ENCODE assay signal across 8 mouse cellular contexts in genomic region chr3:100440009-100440408, GRCm38 (mm10). TPM values are rescaled to one million over a fixed set of nuclear protein-coding genes. Genes with fewer than 3 reads are reported as not detected.
DNase-seq lines count a peak whose midpoint lies in the region; ATAC-seq lines count a peak whose summit lies in the region.

No protein-coding gene starts in this region.

- H3K9me3 ChIP-seq in lung, embryonic 15.5 days, result no peaks in the 10 kb centered on the region
- no peaks in the 10 kb centered on the region for H3K9me3 ChIP-seq in limb, embryonic 10.5 days (replicated peaks)
- H3K9me3 ChIP-seq in neural tube, embryonic 13.5 days, result no peaks in the 10 kb centered on the region
- H3K9me3 ChIP-seq in forebrain, embryonic 15.5 days, result no peaks in the 10 kb centered on the region

- H3K36me3 ChIP-seq in lung, embryonic 15.5 days, result no peaks in the 10 kb centered on the region
- no peaks in the 10 kb centered on the region for H3K36me3 ChIP-seq in limb, embryonic 10.5 days
- no peaks in the 10 kb centered on the region for H3K36me3 ChIP-seq in neural tube, embryonic 13.5 days
- no peaks in the 10 kb centered on the region for H3K36me3 ChIP-seq in forebrain, embryonic 15.5 days

- DNase-seq in cerebellum, postnatal 10 days, result peak; percentile 76 to 77
- no peak for DNase-seq in cerebellum, adult 11 months
- DNase-seq in lung, adult 18-20 months, result no peak
- no peak for DNase-seq in limb, embryonic 10.5 days (ENCODE audit: low spot score)
- DNase-seq in urinary bladder, postnatal 14 days (ENCODE audit: low spot score), result no peak

- H3K27ac ChIP-seq in lung, embryonic 15.5 days, result no peak overlapping the region
- H3K27ac ChIP-seq in limb, embryonic 10.5 days, result 0 out of 2 replicates have a peak overlapping the region, but pooled peaks have one; percentile 2
- no peak overlapping the region for H3K27ac ChIP-seq in neural tube, embryonic 13.5 days (replicated peaks)
- H3K27ac ChIP-seq in forebrain, embryonic 15.5 days (replicated peaks), result no peak overlapping the region

- no peak overlapping the region for H3K9ac ChIP-seq in lung, embryonic 15.5 days
- no peak overlapping the region for H3K9ac ChIP-seq in neural tube, embryonic 13.5 days
- H3K9ac ChIP-seq in forebrain, embryonic 15.5 days (replicated peaks), result no peak overlapping the region

- peak; percentile 52; the same call in 1 of the 2 replicates for ATAC-seq in lung, embryonic 15.5 days (ENCODE audit: borderline replicate concordance, extremely low read depth, low FRiP score, low TSS enrichment)
- peak; percentile 64; the same call in 1 of the 2 replicates for ATAC-seq in neural tube, embryonic 13.5 days (ENCODE audit: low read depth)
- ATAC-seq in forebrain, embryonic 15.5 days (replicated peaks), result no peak

- peaks cover 5% of the 10 kb centered on the region; the same call in 1 of the 2 replicates for H3K4me1 ChIP-seq in lung, embryonic 15.5 days
- peaks cover 19% of the 10 kb centered on the region for H3K4me1 ChIP-seq in limb, embryonic 10.5 days
- H3K4me1 ChIP-seq in neural tube, embryonic 13.5 days (replicated peaks), result peaks cover 14% of the 10 kb centered on the region
- no peaks in the 10 kb centered on the region for H3K4me1 ChIP-seq in forebrain, embryonic 15.5 days

- WGBS in lung, embryonic 15.5 days, result 19% methylated on average over 6 of the region's 6 CpGs
- WGBS in limb, embryonic 10.5 days, result 78% methylated on average over 6 of the region's 6 CpGs
- 42% methylated on average over 6 of the region's 6 CpGs for WGBS in neural tube, embryonic 13.5 days
- WGBS in forebrain, embryonic 15.5 days, result 72% methylated on average over 6 of the region's 6 CpGs

- H3K4me3 ChIP-seq in lung, embryonic 15.5 days, result no peak overlapping the region
- H3K4me3 ChIP-seq in limb, embryonic 10.5 days, result no peak overlapping the region
- H3K4me3 ChIP-seq in neural tube, embryonic 13.5 days, result no peak overlapping the region
- no peak overlapping the region for H3K4me3 ChIP-seq in forebrain, embryonic 15.5 days

- H3K27me3 ChIP-seq in lung, embryonic 15.5 days, result no peaks in the 10 kb centered on the region
- H3K27me3 ChIP-seq in limb, embryonic 10.5 days (ENCODE audit: low read depth, poor library complexity, severe bottlenecking), result no peaks in the 10 kb centered on the region
- no peaks in the 10 kb centered on the region for H3K27me3 ChIP-seq in neural tube, embryonic 13.5 days
- H3K27me3 ChIP-seq in forebrain, embryonic 15.5 days, result no peaks in the 10 kb centered on the region

- no peak overlapping the region for H3K4me2 ChIP-seq in lung, embryonic 15.5 days
- H3K4me2 ChIP-seq in neural tube, embryonic 13.5 days, result no peak overlapping the region
- H3K4me2 ChIP-seq in forebrain, embryonic 15.5 days (replicated peaks), result no peak overlapping the region

RNA-seq across cellular contexts. Expression of gene Tent5c, which starts 49.1 kb away (rescaled TPM):
- 12.4 and 12.8 TPM in 2 replicates for polyA plus RNA-seq in lung, embryonic 15.5 days (2015; fragmentation: Nextera tagmentation; extraction: Ambion mirVana)
- polyA plus RNA-seq in limb, embryonic 10.5 days (2016; fragmentation: Nextera tagmentation; extraction: Ambion mirVana), result 1.0 and 2.0 TPM in 2 replicates
- 2.7 and 2.9 TPM in 2 replicates for polyA plus RNA-seq in neural tube, embryonic 13.5 days (2015; fragmentation: Nextera tagmentation; extraction: Ambion mirVana)
- 3.1 and 3.2 TPM in 2 replicates for polyA plus RNA-seq in forebrain, embryonic 15.5 days (2015; fragmentation: Nextera tagmentation; extraction: Ambion mirVana)

Comparison
In these comparisons a context has a peak if more than half of its experiments do, and no peak if none do; other contexts are left out.
1. DNase-seq: peak in cerebellum, postnatal 10 days (2 of 2); none in cerebellum, adult 11 months (single experiment), lung, adult 18-20 months (0 of 2), limb, embryonic 10.5 days (single experiment) and urinary bladder, postnatal 14 days (single experiment).